Mouse (Mus musculus): ENCODE measurements around the gene Marc2.

Marc2 gene

DNA sequence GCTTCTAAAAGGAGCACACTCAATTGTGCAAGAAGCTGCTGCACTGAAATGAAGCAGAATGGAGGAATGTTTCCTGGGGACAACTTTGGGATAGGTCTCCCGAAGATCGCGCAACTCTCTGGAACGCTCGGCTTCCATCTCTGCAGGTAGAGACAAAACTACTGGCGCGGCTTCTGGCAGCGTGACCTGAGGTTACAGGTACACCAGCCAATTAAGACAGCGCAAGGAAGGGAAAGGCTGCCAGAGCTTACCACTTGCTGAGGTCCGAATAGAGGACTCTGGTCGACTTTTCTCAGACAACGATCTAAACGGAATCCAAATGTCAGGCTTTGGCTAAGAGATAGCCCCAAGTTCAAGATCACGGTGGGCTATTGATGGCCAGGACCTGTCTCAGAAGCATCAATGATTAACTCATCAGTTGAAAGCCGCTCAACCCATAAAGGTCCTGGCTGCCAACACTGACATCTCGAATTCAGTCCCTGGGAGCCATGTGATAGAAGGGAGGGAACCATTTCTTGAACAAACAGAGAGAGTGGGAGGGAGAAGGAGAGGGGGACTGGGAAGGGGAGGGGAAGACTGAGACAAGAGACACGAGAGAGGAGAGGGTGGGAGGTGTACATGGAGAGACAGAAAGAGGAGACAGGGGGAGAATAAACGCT, at the start of gene Marc2:
Marc2 (minus strand) TSS at position 360 of the 659 bp plus-strand sequence.
- DNase-seq (ENCODE audit: low read depth), result no peak

DNA sequence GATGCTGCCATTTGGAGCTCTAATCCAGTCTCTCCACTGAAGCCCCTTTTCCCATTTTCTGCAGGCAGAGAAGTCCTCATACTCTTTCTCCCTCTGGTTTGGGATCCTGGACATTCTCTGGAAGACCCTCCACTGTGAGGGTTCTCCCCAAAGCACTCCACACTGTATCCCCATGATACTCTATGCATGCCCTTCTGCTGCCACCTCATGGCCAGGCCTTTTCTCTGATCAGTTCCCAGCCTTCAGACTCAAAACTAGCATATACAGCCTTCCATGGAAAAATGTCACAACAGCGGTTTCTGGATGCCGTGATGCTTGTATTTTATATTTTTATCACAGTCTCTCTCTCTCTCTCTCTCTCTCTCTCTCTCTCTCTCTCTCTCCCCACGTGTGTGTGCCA, 45.7 kb upstream of the Marc2 start:
- peak; percentile 31 for DNase-seq (ENCODE audit: low read depth)

DNA sequence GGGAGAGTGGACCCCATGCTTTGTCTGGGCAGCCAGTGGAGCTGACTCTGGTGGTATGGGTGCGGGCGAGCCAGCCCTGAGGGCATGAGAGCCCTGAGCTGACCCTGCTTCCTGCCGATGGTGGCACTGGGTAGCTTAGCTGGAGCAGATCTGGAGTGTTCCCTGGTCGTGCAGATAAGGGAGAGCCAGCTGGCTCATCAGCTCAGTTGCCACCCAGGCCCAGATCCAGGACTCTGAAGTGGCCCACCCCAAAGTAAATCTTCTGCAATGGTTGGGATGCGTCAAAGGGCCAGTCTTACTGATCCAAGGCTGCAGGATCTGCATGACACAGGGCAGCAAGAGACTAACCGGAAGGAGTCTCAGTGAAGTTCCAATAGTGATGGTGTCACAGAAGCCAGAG, 43.2 kb upstream of the Marc2 start:
- DNase-seq (ENCODE audit: low read depth), result no peak

DNA sequence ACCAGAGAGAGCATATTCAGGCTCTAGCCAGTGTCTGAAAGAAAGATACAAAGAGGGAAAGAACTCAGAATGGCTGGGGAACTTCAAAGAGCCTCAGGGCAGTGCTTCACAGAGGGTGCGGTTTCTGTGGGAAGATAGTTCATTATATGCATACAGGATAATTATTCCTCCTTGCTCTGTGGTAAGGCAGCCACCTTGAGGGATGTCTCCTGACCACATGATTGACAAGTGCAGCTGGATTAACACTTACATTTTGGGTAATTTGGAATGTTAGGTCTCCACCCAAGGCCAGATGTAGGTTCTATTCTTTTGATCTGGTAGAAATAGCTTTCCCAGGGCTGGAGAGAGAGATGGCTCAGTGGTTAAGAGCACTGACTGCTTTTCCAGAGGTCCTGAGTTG, 39.9 kb upstream of the Marc2 start:
- no peak for DNase-seq (ENCODE audit: low read depth)

DNA sequence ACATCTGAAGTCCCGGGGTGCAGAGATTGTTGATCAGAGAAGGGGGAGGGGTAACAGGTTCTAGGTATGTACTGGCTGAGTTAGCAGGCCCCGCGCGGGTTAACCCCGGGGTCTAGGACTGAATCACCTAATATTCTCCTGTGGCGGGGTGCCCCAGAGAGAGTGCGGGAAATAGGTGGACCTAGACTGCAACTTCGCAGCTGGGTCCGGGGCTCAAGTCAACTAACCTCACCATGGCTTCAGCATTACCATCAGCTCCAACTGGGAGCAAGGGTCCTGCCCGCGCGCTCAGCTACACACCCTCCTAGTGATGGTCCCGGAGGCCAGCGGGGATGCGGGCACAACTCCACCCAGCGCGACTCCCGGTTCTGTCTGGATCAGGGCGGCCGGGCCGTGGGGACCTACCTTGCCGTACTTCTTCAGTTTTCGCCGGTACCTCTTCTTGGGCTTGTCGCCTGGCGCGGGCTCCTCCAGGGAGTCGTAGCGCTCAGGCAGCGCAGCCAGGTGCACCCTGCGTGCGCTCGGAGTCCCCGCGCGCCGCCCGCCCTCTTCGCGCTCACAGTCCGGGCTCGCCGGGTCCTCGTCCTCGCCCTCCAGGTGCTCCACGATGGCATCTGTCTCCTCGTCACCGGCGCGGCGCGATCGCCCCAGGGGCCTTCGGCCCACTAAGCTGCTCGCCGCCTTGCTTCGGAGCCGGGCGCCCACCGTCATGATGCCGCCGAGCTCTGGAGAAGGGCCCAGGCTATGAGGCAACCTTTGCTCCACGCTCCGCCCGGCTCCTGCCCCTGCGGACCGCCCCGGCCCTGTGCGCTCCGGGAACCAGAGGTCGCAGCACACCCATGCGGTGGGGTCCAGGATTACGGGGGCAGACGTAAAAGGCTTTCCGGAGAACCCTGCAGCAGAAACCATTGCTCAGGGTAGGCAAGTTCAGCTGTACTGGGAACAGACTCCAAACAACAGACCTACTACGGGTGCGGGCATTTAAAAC, 36.3 kb upstream of the Marc2 start, which contains the start of gene C130074G19Rik:
C130074G19Rik (minus strand) TSS at position 938 of the 988 bp plus-strand sequence.
- no peak for DNase-seq (ENCODE audit: low read depth)

DNA sequence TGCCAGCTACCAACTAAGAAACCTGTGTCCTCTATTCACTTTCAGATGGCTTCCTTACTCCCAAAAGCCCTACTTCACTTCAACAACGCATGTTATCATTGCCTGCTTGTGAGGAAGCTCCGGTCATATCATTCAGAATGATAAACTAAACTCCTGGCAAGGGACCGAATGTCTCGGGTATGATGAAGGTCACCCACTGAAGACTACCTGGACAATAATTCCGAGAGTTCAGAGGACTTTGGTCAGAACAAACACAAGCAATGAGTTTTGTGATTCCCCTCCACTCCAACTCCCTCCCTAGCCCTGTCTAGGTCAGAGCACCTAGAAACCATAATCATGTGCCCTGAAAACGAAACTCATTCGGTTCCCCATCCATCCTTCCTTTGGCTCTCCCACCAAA, 35.6 kb upstream of the Marc2 start:
- no peak for DNase-seq (ENCODE audit: low read depth)

DNA sequence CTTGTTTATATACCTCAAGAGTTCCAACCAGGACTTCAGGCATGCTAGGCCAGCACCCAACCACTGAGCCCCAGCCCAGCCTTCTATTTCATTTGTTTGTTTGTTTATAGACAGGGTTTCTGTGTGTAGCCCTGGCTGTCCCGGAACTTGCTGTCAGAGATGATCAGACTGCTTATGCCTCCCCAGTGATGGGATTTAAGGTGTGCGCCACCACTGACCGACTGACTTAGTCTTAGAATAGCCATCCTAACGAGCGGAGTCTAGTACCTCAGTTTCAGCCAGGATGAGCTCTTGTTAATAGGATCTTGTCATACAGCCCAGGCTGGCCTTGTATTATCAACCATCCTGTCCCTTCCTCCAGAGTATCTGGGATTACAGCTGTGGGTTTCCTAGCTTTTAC, 35.0 kb upstream of the Marc2 start:
- DNase-seq (ENCODE audit: low read depth), result no peak

DNA sequence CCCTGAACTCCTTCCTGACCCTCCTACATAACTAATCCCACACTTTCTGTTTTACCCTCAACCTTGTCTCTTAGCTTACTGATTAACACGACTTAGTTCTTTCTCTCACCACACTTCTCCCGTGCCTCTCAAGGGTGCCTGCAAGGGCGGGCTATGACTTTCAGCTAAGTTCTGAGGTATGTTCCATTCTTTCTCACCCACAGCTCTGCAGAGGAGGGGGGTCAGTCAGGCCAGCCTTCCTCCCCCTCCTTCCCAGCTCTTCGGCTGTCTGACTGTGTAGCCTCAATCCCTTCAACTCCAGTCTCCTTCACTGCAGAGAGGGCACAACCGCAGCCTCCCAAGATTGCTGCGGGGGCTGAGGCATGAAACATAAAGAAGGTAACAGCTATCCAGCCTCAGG, 32.6 kb upstream of the Marc2 start:
- DNase-seq (ENCODE audit: low read depth), result no peak

DNA sequence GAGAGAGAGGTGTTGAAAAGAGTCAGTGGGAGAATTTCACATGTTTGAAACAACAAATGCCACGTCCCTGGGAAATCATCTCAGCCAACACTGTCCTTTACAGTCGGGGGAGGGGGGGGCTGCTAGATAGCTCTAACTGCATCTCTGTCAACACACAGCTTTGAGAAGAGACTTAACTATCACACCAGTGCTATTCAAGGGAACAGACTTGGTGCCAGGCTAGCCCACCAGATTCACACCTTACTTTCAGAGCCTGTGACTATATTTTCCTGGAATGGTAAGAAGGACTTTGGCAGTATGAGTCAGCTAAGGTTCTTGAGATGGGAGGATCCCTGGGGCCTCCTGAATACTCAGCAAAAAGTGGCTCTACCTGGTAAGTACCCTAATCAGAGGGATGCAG, 31.1 kb upstream of the Marc2 start:
- no peak for DNase-seq (ENCODE audit: low read depth)

DNA sequence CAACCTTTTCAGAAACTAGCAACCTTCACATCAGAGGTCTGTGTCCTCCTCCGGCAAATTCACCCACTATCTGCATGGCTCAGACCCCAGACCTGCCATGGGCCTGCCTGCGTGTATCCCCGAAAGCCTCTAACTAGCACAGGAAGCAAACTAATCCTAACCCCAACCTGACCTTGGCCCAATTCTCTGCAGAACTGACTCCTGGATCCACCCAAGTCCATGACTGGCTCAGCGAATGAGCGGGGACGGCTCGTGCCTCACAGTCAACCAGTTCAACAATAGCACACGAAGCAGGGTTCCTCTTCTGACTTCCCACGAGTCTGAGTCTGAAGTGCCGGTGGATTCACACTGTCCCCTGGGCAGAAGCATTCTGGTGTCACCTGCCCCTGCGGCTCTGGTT, 27.7 kb upstream of the Marc2 start:
- DNase-seq (ENCODE audit: low read depth), result no peak

DNA sequence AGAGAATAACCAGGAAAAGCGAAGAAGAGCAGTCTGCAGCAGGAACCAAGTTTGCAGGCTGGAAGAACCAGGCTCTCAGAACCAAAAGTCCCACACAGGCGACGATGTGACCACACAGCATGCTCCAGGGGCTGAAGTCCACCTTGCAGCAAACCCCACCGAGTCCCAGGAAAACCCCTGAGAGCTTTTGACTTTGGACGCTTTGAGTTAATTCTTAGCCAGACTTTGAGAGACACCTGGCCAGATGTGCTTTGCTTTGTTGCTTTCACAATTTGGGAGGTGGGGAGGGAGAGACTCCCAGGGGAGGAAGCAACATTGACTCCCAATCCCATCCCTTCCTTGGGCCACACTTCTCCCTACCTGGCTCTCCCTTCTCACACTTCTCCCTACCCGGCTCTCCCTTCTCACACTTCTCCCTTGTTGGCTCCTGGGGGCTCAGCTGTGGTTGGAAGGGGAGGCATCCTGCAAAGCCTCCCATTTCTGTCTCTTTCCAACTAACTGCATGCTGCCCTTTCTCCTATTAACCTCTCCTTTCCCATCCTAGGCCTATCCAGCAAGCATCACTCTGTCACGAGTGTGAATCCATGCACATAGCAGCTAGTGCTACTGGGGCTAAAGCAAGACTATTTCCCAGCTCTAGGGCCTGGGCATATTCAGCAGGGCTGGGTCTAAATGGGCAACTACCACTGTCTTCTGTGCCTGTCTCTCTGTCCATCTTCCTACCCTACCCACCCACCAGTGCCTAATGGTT, 26.0 kb upstream of the Marc2 start:
- DNase-seq (ENCODE audit: low read depth), result no peak

DNA sequence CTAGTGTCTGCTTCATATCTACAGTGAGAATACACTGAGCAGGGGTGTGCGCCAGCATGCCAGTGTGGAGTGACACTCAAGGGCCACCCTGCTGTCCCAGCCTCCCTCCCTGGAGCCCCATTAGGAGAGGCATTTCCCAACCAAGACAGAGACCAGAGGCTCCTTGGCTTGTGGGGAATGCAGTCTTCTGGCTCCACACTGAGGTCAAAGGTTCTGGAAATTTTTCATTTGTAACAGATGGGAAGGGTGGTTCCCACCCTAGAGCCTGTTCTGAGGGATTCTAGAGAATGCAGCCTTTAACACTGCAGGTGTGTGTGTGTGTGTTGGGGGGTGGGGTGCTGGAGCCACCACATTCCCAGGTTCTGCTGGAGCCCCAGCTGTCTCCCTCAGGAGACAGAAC, 25.3 kb upstream of the Marc2 start:
- DNase-seq (ENCODE audit: low read depth), result peak; percentile 25

DNA sequence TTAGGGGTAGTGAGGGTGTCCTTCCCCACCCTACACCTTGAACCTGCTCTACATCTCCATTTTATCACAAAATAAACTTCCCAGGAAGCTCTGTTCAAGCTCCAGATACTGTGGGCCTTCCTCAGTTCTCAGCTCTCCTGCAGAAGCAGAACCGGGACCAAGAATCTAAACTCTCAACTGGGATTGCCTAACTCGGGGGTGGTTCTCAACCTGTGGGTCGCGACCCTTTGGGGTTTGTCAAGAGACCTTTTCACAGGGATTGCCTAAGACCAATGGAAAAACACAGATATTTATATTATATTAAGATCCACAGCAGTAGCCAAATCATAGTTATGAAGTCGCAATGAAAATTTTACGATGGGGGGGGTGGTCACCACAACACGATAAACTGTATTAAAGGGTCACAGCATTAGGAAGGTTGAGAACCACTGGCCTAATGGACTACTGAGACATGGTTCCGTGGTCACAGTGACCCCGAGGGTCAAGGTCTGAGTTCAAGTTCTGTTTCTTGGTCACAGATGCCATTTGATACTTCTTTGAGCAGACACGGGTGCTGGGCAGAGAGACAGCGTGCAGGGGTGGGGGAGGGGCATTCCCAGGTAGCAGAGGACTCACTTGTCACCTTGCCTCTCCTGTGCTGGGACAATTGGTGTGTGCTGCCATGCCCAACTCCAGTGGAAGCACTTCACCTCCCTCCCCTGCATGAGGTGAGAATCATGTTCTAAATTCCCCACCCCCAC, 24.6 kb upstream of the Marc2 start:
- no peak for DNase-seq (ENCODE audit: low read depth)

DNA sequence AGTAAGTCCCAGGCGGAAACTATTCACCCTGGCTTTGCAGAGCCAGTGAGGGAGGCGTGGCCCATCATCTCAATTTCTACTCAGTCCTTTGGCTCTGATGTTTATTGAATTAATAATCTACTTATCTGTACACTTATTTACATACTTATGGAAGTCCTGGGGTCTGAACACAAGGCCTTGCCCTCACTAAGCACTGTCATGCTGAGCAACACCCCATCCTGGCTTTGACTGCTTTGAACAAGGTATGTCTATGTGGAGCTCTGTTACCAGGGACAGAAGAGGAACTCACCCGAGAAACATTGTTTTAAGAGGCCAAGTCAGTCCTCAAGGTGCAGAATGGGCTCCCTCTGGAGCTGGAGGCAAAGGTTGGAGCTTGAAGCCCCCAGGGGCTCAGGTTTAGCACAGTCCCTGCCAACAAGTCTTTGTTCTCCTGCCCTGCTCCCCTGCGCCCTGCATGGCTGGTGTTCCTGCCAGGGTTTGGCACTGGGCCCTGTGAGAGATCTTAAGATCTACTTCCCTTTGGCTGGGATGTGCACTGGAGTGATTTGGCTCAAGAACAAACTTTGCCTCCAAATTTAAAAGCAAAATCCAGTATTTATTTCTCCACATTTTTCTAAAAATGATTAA, 23.8 kb upstream of the Marc2 start:
- DNase-seq (ENCODE audit: low read depth), result no peak

DNA sequence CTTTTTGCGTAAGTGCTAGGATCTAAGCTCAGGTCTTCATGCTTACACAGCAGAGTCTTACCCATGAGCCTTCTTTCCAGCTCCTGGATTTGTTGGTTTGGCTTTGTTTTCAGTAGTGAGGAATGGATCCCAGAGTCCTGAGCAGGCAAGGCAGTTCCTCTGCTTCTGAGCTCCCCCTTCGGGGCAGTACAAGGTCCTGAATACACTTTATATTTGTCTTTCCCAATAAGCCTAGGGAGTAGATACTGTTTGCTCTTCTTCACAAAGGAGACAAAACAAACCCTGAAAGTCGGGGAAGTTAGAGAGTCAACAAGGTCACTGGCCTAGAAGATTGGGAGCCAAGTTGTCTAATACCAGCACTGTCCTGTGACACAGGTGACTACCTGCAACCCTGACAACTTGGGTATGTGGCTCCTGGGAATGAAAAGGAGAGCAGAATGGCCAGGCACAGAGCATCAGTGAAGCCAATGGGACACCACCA, 21.4 kb upstream of the Marc2 start:
- no peak for DNase-seq (ENCODE audit: low read depth)

DNA sequence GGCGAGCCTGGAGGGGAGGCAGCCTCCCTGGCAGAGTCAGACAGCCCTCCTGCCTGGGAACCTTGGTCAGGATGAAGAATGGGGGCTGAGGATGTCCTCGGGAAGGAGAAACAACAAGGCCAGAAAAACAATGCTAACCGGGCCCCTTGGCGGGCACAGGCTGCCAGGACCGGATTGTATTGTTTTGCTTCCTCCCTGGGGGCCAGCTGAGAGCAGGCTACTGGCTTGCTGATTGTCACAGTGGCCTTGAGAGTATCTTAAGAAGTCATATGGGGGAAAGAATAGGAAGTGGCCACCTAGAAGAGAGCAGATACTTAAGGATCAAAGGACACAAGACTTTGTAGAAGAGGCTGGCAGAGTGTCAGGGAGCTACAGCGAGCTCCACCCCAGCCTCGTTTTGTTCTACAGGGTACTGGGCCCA, 18.1 kb upstream of the Marc2 start:
- DNase-seq (ENCODE audit: low read depth), result no peak

DNA sequence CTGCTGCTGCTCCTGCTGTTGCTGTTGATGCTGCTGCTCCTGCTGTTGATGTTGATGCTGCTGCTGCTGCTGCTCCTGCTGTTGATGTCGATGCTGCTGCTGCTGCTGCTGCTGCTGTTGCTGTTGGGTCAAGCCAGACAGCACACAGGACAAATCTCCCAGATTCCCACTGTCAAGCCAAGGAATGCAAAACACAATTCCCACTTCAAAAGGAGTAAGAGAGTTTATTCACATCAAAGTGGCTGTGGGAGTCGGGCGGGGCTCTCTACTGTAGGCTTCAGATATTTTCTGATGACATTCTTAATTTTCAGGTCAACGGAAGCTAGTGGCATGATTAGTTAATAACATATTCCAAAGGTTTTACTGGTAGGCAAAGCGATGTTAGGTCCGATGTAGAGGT, 16.4 kb upstream of the Marc2 start:
- DNase-seq (ENCODE audit: low read depth), result no peak

DNA sequence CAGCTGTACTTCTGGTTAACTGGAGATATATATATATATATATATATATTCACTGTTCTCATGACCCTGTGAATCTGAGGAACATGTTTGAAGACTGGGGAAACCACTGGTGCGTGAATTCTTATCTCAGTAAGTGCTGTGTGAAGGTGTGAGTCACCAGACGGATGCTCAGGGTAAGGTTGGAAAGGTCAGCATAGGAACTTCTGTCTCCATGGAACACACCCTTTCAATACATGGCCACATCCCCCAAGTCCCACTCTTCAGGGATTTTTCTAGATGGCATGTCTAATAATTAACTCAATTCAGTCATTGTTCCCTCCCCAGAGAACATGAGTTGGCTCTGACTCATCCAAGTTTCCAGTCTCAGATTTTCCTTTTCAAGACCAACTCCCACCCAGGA, 15.3 kb upstream of the Marc2 start:
- DNase-seq (ENCODE audit: low read depth), result peak; percentile 28

DNA sequence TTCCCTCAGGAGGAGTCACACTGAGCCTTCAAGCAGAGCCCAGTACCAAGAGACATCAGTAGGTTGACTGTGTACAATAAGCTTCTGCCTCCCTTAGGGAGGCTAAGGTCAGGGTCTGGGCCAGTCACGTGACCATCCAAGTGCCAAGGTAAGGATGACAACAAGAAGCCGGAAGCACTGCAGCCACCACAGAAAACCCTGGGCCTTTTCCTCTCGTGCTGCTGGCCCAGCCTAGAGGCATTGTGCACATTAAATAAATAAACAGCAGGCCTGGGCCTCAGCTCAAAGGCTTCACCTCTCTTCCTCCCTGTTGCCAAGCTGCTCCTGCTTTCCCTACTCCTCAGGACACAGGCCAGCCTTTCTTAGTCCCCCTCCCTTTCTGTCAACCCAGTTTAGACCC, 14.0 kb upstream of the Marc2 start:
- DNase-seq (ENCODE audit: low read depth), result no peak

DNA sequence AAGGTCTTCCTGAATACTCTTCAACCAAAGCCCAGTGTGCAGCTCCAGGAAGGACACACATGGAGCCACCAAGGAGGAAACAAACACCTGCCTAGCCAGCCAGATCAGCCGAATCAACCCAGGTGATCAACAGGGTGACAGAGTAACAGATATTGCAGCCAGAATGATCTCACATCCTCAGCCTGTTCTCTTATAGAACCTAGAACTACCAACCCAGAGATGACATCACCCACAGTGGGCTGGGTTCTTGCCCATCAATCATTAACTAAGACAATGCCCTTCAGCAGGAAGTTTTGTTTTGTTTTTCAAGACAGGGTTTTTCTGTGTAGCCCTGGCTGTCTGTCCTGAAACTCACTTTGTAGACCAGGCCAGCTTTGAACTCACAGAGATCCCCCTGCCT, 12.0 kb upstream of the Marc2 start:
- DNase-seq (ENCODE audit: low read depth), result no peak

DNA sequence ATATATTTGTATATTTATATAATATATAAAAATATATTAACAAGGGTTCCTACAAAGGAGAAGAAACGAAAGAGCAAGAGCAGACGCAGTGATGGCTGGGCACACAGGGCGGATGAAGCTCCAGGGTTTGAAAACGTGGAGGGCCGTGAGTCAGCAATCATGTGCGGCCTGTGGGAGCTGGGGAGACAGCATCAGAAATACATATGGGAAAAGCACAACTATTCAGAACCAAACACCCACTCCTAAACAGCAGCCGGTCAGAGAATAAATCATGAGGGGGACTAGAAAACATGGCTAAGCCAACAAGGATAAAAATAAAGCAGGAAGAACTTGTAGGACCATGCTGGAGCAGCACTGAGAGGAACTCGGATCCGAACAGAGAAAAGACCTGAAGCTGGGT, 11.0 kb upstream of the Marc2 start:
- DNase-seq (ENCODE audit: low read depth), result no peak
